Mouse (Mus musculus): ENCODE measurements at regions not wholly inside any gene's neighbourhood (a gene's known extent, or its start where the extent isn't known, plus 50 kb on each side); places are given as distances from the start of the nearest gene placed in this dataset.
"Not testable (repeated sequence)": the region's sequence is repeated elsewhere in the genome, so short reads cannot be mapped to it uniquely, and the experiment has no call there.

GRCm38 (mm10) chr5:91892338-91892737 lies 70.5 kb downstream of the Rchy1 start:
- in situ Hi-C loops (cut with MboI, MseI) = no loop called here

- in situ Hi-C loops (cut with MboI, MseI) = no loop called here
Observed at GRCm38 (mm10) chr5:91881771-91882170, 81.1 kb downstream of the Rchy1 start.

- in situ Hi-C loops (cut with MboI, MseI) = no loop called here
Observed at GRCm38 (mm10) chr5:91880231-91880630, 82.6 kb downstream of the Rchy1 start.

GRCm38 (mm10) chr5:91878627-91879026 lies 84.2 kb downstream of the Rchy1 start:
- in situ Hi-C loops (cut with MboI, MseI) = no loop called here

GRCm38 (mm10) chr5:91876682-91877031 lies 86.2 kb downstream of the Rchy1 start:
- in situ Hi-C loops (cut with MboI, MseI) = no loop called here

GRCm38 (mm10) chr5:91875875-91876681 lies 86.8 kb downstream of the Rchy1 start:
- in situ Hi-C loops (cut with MboI, MseI) = no loop called here

GRCm38 (mm10) chr5:91872816-91873215 lies 90.1 kb downstream of the Rchy1 start:
- in situ Hi-C loops (cut with MboI, MseI) = no loop called here

- in situ Hi-C loops (cut with MboI, MseI) = no loop called here
Observed at GRCm38 (mm10) chr5:91869791-91870190, 93.1 kb downstream of the Rchy1 start.

GRCm38 (mm10) chr5:91866184-91866583 lies 96.7 kb downstream of the Rchy1 start:
- in situ Hi-C loops (cut with MboI, MseI) = no loop called here

- in situ Hi-C loops (cut with MboI, MseI) = no loop called here
Observed at GRCm38 (mm10) chr5:91865365-91865764, 97.5 kb downstream of the Rchy1 start.

GRCm38 (mm10) chr5:91862843-91863242 lies 100.0 kb downstream of the Rchy1 start:
- in situ Hi-C loops (cut with MboI, MseI) = loop anchor here in 1 of 2 experiments (5.0 kb wide), 1 partner anchor 249 kb away; no protein-coding TSS in a partner anchor

GRCm38 (mm10) chr5:91862243-91862642 lies 100.6 kb downstream of the Rchy1 start:
- in situ Hi-C loops (cut with MboI, MseI) = loop anchor here in 1 of 2 experiments (5.0 kb wide), 1 partner anchor 250 kb away; no protein-coding TSS in a partner anchor

- in situ Hi-C loops (cut with MboI, MseI) = loop anchor here in 1 of 2 experiments (5.0 kb wide), 1 partner anchor 251 kb away; no protein-coding TSS in a partner anchor
Observed at GRCm38 (mm10) chr5:91861440-91862187, 101.3 kb downstream of the Rchy1 start.

GRCm38 (mm10) chr5:91860489-91860888 lies 102.4 kb downstream of the Rchy1 start:
- in situ Hi-C loops (cut with MboI, MseI) = loop anchor here in 1 of 2 experiments (5.0 kb wide), 1 partner anchor 252 kb away; no protein-coding TSS in a partner anchor

- in situ Hi-C loops (cut with MboI, MseI) = no loop called here
Observed at GRCm38 (mm10) chr5:91852330-91852729, 110.5 kb downstream of the Rchy1 start.

- in situ Hi-C loops (cut with MboI, MseI) = not testable (repeated sequence)
Observed at GRCm38 (mm10) chr5:91850862-91851569, 111.9 kb downstream of the Rchy1 start.

GRCm38 (mm10) chr5:91850440-91850839 lies 112.4 kb downstream of the Rchy1 start:
- in situ Hi-C loops (cut with MboI, MseI) = no loop called here

- in situ Hi-C loops (cut with MboI, MseI) = no loop called here
Observed at GRCm38 (mm10) chr5:91849533-91849932, 113.3 kb downstream of the Rchy1 start.

- in situ Hi-C loops (cut with MboI, MseI) = no loop called here
Observed at GRCm38 (mm10) chr5:91849114-91849513, 113.8 kb downstream of the Rchy1 start.

GRCm38 (mm10) chr5:91848528-91848927 lies 114.3 kb downstream of the Rchy1 start:
- in situ Hi-C loops (cut with MboI, MseI) = no loop called here

- in situ Hi-C loops (cut with MboI, MseI) = no loop called here
Observed at GRCm38 (mm10) chr5:91843044-91843443, 119.8 kb downstream of the Rchy1 start.

- in situ Hi-C loops (cut with MboI, MseI) = no loop called here
Observed at GRCm38 (mm10) chr5:91841066-91841465, 121.8 kb downstream of the Rchy1 start.

All from T-helper 17 cell (primary cell).